Mouse (Mus musculus) liver (tissue): ENCODE measurements around the gene Kansl1l.

Experiments used
- DNase-seq: peaks from one replicate; pipeline ENCODE4 v3.0.0-alpha.2; 2020; ENCODE audit warnings: mixed read lengths

Gene Kansl1l

GRCm38 (mm10) chr1:66695296-66695695 is 122.1 kb downstream of the Kansl1l start:
- DNase-seq: no peak

- no peak for DNase-seq
These were observed 123.1 kb downstream of the Kansl1l start for GRCm38 (mm10) chr1:66694266-66694665.

- DNase-seq: no peak
These were observed 124.5 kb downstream of the Kansl1l start for GRCm38 (mm10) chr1:66692780-66693392.

DNA sequence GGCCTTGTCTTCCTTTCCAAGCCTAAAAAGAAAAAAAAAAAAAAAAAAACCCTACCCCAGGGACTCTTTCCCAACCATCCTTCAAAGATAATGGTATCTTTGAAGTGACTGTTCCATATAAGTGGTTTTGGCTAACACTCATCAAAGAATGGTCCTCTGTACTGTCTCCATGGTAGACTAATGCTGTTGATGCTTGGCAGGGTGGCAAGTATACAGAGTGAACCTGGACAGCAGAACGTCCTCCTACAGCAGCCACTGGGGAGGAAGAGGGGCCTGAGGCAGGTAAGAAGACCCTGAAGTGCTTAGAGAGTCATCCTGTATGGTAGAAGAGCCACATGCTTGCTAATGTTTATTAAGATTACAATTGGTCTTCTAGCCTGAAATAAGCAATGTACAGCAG is 125.1 kb downstream of the Kansl1l start:
- DNase-seq: no peak

DNA sequence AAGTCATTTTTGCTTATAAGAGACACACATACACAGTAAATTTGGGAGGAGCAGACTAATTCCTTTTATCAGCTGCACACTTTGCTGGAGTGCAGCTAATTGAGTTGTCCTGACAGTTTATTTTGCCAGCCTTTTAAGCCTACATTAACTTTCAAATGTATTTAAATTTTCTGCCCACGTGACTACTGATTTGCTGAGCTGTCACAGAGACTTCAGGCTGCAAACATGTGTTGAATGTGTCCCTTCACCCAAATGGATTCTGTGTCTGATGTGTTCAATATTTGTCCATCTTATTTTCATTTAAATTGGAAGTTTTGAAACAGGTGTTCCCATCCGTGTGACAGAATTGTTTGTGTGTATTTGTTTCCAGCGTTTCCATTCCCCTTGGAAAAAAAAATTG is 125.6 kb downstream of the Kansl1l start:
- DNase-seq: no peak

- DNase-seq: no peak
These were observed 134.4 kb downstream of the Kansl1l start for GRCm38 (mm10) chr1:66682974-66683373.

DNA sequence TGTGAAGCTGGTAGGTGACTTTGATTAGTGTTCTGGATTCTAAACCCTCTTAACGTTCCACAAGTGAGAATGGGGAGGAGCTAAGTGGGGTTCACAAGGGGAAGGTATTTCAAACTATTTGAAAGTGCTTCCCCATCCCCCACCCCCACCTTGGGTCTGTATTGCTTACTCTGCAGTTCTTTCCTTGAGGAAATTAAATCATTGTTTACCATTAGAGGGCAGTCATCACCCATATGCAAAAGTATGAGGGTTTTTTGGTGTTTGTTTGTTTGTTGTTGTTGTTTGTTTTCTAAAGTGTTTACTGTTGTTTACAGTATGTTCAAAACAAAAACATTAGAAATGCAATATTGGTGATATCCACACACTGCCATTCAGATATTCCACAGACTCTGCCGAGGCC is 138.7 kb downstream of the Kansl1l start:
- DNase-seq: no peak

DNA sequence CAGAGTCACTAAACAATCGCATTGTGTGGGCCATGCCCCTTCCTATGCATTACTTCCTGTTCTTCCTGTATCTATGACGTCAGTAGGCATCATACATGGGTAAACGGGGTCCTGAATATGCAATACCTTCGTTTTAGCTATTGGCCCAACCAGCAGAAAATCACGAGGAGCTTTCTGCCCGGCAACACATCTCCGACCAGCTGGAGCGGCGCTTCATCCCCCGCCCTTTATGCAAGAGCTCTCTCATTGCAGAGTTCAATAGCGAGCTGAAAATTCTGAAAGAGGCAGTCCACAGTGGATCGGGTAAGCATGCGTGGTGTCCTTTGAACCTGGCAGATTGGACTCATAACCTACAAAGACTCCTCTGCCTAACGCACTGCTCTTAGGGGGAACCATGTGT is 139.4 kb downstream of the Kansl1l start:
- DNase-seq: no peak

DNA sequence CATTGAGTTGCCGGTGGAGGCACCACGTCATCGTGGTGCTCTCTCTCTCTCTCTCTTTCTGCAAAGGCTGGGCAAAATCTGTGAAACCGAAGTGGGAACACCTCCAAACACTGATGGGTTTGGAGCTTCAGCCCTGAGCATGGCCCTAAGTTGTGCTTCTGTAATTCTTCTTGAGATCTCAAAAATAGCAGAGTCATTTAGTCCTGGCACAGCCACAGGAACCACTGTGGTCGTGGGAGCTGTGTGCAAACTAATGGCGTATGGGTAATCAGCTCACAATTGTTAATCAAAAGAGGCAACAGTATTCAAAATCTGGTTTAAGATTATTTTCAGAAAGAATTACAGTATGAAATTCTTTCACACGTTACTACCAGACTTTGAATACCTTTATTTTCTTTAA is 144.6 kb downstream of the Kansl1l start:
- DNase-seq: no peak

DNA sequence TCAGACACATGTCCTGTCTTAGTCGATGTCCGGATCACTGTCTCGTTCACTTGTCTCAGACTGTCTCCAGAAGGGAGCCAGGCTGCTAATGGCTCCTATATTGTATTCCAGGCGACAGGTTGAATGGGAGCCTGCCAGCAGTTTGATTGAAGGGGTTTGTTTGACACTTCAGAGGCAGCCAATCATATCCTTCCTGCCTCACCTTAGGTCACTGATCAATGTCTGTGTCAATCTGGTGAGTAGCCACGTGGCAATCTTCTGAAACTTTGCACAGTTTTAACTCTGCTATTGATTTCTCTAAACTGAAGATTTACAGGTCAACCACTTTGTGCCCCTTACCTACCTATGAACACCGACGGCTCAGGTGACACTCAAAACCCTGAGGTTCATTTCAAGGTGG is 145.9 kb downstream of the Kansl1l start:
- no peak for DNase-seq
